Mouse (Mus musculus) kidney, embryonic 14.5 days (tissue): ENCODE data around the gene Slc12a8. TPM values are rescaled to one million over a fixed set of nuclear protein-coding genes. Genes with fewer than 3 reads are reported as not detected.

ENCODE experiments used
- ATAC-seq: fragments of 200-750 bp; cut with Nextera tagmentation; 2 replicates; pipeline ENCODE4 v1.8.0; 2017; ENCODE audit warnings: moderate number of reproducible peaks, mild to moderate bottlenecking, moderate TSS enrichment, moderate library complexity; ENCODE audit not compliant: low FRiP score, low TSS enrichment
- H3K27ac ChIP-seq: fragments of 300-500 bp; sonication (generic); 2 replicates; pipeline ENCODE4 v1.5.1; 2014; ENCODE audit warnings: low read depth, mild to moderate bottlenecking, low read length, moderate library complexity, mixed read lengths
- H3K27me3 ChIP-seq: fragments of 300-500 bp; sonication (generic); 2 replicates; pipeline ENCODE4 v1.6.1; 2014; ENCODE audit warnings: mild to moderate bottlenecking, low read length; ENCODE audit not compliant: control insufficient read depth, insufficient read depth
- H3K36me3 ChIP-seq: fragments of 300-500 bp; sonication (generic); 2 replicates; pipeline ENCODE4 v1.6.1; 2014; ENCODE audit warnings: low read length, mixed read lengths; ENCODE audit not compliant: control insufficient read depth, insufficient read depth
- H3K4me1 ChIP-seq: fragments of 300-500 bp; sonication (generic); 2 replicates; pipeline ENCODE4 v1.6.1; 2014; ENCODE audit warnings: low read length, mixed read lengths; ENCODE audit not compliant: control insufficient read depth, insufficient read depth
- H3K4me2 ChIP-seq: fragments of 300-500 bp; sonication (generic); replicated peaks from 2 replicates; pipeline ENCODE4 v1.6.1; 2014; ENCODE audit warnings: low read depth, mild to moderate bottlenecking, low read length
- H3K4me3 ChIP-seq: fragments of 300-500 bp; sonication (generic); 2 replicates; pipeline ENCODE4 v1.5.1; 2014; ENCODE audit warnings: mild to moderate bottlenecking, low read length
- H3K9ac ChIP-seq: fragments of 300-500 bp; sonication (generic); 2 replicates; pipeline ENCODE4 v1.6.1; 2014; ENCODE audit warnings: low read depth, mild to moderate bottlenecking, low read length, moderate library complexity
- H3K9me3 ChIP-seq: fragments of 300-500 bp; sonication (generic); 2 replicates; pipeline ENCODE4 v1.6.1; 2016; ENCODE audit warnings: low read length; ENCODE audit not compliant: control insufficient read depth
- WGBS: fragments of 180-500 bp; shearing (Covaris S2); extraction: QIAGEN DNeasy Blood & Tissue Kit; methylation state at CpG from one replicate; pipeline ENCODE4 v1.1.7; 2014; 5-methylcytosine and 5-hydroxymethylcytosine counted together
- polyA plus RNA-seq: library from polyadenylated mRNA; unstranded; fragments of >200 nt; fragmentation: Nextera tagmentation; extraction: Ambion mirVana; gene quantifications from 2 replicates; pipeline ENCODE4 v1.2.1, GENCODE M21; 2014

Gene Slc12a8
- polyA plus RNA-seq, 1 experiment from 2014 or later = 1.2 TPM

- Histone ChIP-seq H3K27me3 (no peaks in the 10 kb centered on the region), H3K27ac (no peak overlapping the region), H3K4me1 (no peaks in the 10 kb centered on the region), H3K4me3 (no peak overlapping the region), H3K4me2 (no peak overlapping the region), H3K9ac (no peak overlapping the region), H3K36me3 (no peaks in the 10 kb centered on the region), H3K9me3 (no peaks in the 10 kb centered on the region)
- ATAC-seq = no peak
- 92% methylated on average over 4 of the region's 4 CpGs for WGBS
Measured at GRCm38 (mm10) chr16:33666985-33667538, 149.9 kb downstream of the Slc12a8 start.

- WGBS = 88% methylated on average over 2 of the region's 2 CpGs
Measured at GRCm38 (mm10) chr16:33668448-33668847, 151.3 kb downstream of the Slc12a8 start.

DNA sequence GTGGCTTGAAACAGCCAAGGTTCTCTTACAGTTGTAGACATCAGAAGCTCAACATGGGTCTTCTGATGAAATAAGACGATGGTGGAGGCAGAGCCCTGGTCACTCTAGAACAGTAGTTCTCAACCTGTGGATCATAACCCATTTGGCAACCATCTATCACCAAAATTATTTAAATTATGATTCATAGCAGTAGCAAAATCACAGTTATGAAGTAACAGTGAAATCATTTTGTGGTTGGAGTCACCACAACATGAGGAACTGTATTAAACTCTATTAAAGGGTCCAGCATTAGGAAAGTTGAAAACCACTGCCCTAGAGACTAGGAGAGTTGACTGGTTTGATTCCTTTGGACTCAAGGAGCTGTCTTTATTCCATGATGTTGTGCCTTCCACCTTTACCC lies 151.9 kb downstream of the Slc12a8 start:
- Histone ChIP-seq H3K4me3 (no peak overlapping the region), H3K4me2 (no peak overlapping the region), H3K36me3 (no peaks in the 10 kb centered on the region), H3K27me3 (no peaks in the 10 kb centered on the region), H3K9me3 (no peaks in the 10 kb centered on the region), H3K4me1 (no peaks in the 10 kb centered on the region), H3K27ac (no peak overlapping the region), H3K9ac (no peak overlapping the region)
- 90% methylated on average over 1 of the region's 1 CpGs for WGBS
- no peak for ATAC-seq

More at GRCm38 (mm10) chr16:33668448-33668847, 151.3 kb downstream of the Slc12a8 start:
- H3K4me2 ChIP-seq = no peak overlapping the region
- no peaks in the 10 kb centered on the region for H3K4me1 ChIP-seq
- no peak overlapping the region for H3K4me3 ChIP-seq
- H3K27me3 ChIP-seq = no peaks in the 10 kb centered on the region
- H3K9me3 ChIP-seq = no peaks in the 10 kb centered on the region
- no peaks in the 10 kb centered on the region for H3K36me3 ChIP-seq
- no peak overlapping the region for H3K27ac ChIP-seq
- ATAC-seq = no peak
- H3K9ac ChIP-seq = no peak overlapping the region

- no peaks in the 10 kb centered on the region for H3K36me3 ChIP-seq
- no peak for ATAC-seq
- no peaks in the 10 kb centered on the region for H3K4me1 ChIP-seq
- no peaks in the 10 kb centered on the region for H3K9me3 ChIP-seq
- H3K4me2 ChIP-seq = no peak overlapping the region
- H3K27ac ChIP-seq = no peak overlapping the region
- no peak overlapping the region for H3K9ac ChIP-seq
- H3K4me3 ChIP-seq = no peak overlapping the region
- H3K27me3 ChIP-seq = no peaks in the 10 kb centered on the region
- 80% methylated on average over 3 of the region's 3 CpGs for WGBS
Measured at GRCm38 (mm10) chr16:33670340-33670739, 153.2 kb downstream of the Slc12a8 start.

- Histone ChIP-seq H3K4me3 (no peak overlapping the region), H3K36me3 (no peaks in the 10 kb centered on the region), H3K9ac (no peak overlapping the region), H3K4me1 (no peaks in the 10 kb centered on the region), H3K27me3 (no peaks in the 10 kb centered on the region), H3K27ac (no peak overlapping the region), H3K9me3 (no peaks in the 10 kb centered on the region), H3K4me2 (no peak overlapping the region)
- WGBS = 88% methylated on average over 2 of the region's 2 CpGs
- ATAC-seq = no peak
Measured at GRCm38 (mm10) chr16:33670933-33671332, 153.8 kb downstream of the Slc12a8 start.

- ATAC-seq = no peak
- Histone ChIP-seq H3K4me3 (no peak overlapping the region), H3K36me3 (no peaks in the 10 kb centered on the region), H3K27ac (no peak overlapping the region), H3K27me3 (no peaks in the 10 kb centered on the region), H3K9me3 (no peaks in the 10 kb centered on the region), H3K4me2 (no peak overlapping the region), H3K4me1 (0 out of 2 replicates have a peak, but pooled peaks cover 6% of the 10 kb centered on the region), H3K9ac (no peak overlapping the region)
- 94% methylated on average over 3 of the region's 4 CpGs for WGBS
Measured at GRCm38 (mm10) chr16:33672188-33672587, 155.1 kb downstream of the Slc12a8 start.

DNA sequence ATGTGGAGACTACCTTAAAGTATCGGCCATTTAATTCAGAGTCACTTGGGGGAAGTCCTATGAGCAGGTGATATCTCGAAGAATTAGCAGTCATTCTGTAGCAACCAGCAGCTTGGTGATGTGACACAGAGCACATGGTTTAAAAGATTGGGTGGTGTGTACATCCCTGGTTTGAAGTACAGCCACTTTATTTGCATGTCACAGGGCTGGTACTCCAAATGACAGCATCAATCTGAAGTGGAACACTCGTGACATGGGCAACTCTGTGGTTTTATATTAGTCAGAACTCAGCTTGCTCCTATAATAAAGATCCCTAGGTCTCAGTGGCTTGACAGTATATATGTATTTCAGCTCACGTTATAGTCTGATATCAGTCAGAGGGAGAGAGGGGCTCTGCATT lies 155.5 kb downstream of the Slc12a8 start:
- WGBS = 95% methylated on average over 4 of the region's 4 CpGs
- Histone ChIP-seq H3K4me2 (no peak overlapping the region), H3K4me1 (0 out of 2 replicates have a peak, but pooled peaks cover 6% of the 10 kb centered on the region), H3K36me3 (no peaks in the 10 kb centered on the region), H3K27ac (no peak overlapping the region), H3K9me3 (no peaks in the 10 kb centered on the region), H3K4me3 (no peak overlapping the region), H3K9ac (no peak overlapping the region), H3K27me3 (no peaks in the 10 kb centered on the region)
- no peak for ATAC-seq

DNA sequence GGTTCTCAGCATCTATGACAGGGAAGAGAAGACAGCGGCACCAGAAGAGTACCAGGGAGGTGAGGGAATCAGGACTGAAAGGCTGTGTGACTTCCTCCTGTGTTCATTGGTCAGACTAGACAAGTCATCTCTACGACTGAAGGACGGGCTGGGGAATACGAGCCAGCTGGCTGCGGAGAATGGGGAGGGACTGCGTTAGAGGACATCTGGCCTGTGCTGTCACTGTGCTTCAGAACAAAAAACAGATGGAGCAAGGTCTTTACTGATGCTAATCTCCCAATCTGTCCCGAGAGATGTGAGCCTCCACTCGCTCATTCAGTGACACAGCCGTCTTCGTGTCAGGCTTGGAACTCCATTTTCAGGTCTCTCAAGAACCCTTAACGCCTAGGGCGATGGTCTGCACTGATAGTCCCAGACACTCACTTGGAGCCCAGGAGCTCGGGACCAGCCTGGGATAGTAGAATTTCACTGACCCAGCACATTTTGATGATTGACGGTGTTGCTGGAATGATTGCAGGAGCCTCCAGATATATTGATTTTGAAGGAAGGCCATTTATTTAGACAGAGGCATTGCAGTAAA lies 156.5 kb downstream of the Slc12a8 start:
- Histone ChIP-seq H3K27me3 (no peaks in the 10 kb centered on the region), H3K4me2 (no peak overlapping the region), H3K9ac (no peak overlapping the region), H3K4me3 (no peak overlapping the region), H3K4me1 (0 out of 2 replicates have a peak, but pooled peaks cover 6% of the 10 kb centered on the region), H3K36me3 (no peaks in the 10 kb centered on the region), H3K27ac (no peak overlapping the region), H3K9me3 (no peaks in the 10 kb centered on the region)
- ATAC-seq = peak; percentile 80; the same call in 1 of the 2 replicates
- 49% methylated on average over 14 of the region's 14 CpGs for WGBS

GRCm38 (mm10) chr16:33675151-33675847 lies 158.2 kb downstream of the Slc12a8 start:
- 0 out of 2 replicates have a peak, but pooled peaks cover 6% of the 10 kb centered on the region for H3K4me1 ChIP-seq
- no peak overlapping the region for H3K4me2 ChIP-seq
- no peak overlapping the region for H3K9ac ChIP-seq
- H3K36me3 ChIP-seq = no peaks in the 10 kb centered on the region
- H3K27me3 ChIP-seq = no peaks in the 10 kb centered on the region
- no peak overlapping the region for H3K4me3 ChIP-seq
- H3K9me3 ChIP-seq = no peaks in the 10 kb centered on the region
- H3K27ac ChIP-seq = no peak overlapping the region
- ATAC-seq = no peak
- whole genome bisulfite sequencing = 83% methylated on average over 10 of the region's 10 CpGs
